In the genomic region with DNA sequence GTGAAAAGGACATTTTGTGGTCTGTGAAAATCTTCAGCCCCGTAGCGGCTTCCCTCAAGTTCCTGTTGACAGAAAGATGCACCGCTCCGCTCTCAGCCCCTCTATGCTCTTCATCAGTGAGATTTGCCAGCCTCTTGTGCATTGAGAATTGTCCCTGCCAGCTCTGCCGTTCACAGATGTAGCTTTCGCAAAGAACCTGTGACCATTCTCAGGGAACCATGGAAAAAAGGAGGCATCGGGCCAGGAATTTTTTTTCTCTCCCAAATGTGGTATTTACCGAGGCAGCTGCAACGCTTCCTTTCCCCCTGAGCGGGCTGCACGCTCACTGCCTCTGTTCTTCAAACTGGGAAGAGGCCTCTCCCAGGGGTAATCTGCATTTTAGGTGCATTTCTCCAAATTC, we compare ENCODE assay signal across 12 mouse cellular contexts.
A peak's percentile ranks its signal among the peaks of the same experiment; 100 is the strongest.
DNase-seq lines count a peak whose midpoint lies in the region; ATAC-seq and TF ChIP-seq lines count a peak whose summit lies in the region.
"Had no signal": no experiment of that assay in that cellular context is flagged by ENCODE, and none has a peak within 500 bp of the region (broad histone marks: within the 10 kb centered on the region; RNA-seq: fewer than 3 reads in every experiment).

No protein-coding gene starts in this region.

- WGBS in lung, adult 2 months: 78% methylated on average over 11 of the region's 11 CpGs

- H3K4me3 ChIP-seq in layer of hippocampus, adult 2 months: no peak overlapping the region
- H3K4me3 ChIP-seq in lung, adult 2 months (replicated peaks; ENCODE audit: extremely low read depth, low read depth, low read length): no peak overlapping the region

- TF ChIP-seq POLR2A in lung, adult 2 months (IDR thresholded peaks at IDR 0.05; ENCODE audit: borderline replicate concordance, extremely low read depth, low read depth, low read length): no peak

- intact Hi-C loops in left cerebral cortex, postnatal 10 days (cut with DNase I): no loop called here
- intact Hi-C loops in heart, postnatal 14 days (cut with DNase I): no loop called here

- no peak overlapping the region for H3K27ac ChIP-seq in layer of hippocampus, adult 2 months

- no peak for TF ChIP-seq CTCF in layer of hippocampus, adult 2 months (conservative IDR thresholded peaks at IDR 0.05)
- TF ChIP-seq CTCF in lung, adult 2 months (IDR thresholded peaks at IDR 0.05; ENCODE audit: insufficient read depth, low read length): no peak

- peak; percentile 7 to 19 for DNase-seq in frontal cortex, postnatal 10 days (ENCODE audit: low spot score in 2 of 2)
- DNase-seq in left cerebral cortex, postnatal 10 days (ENCODE audit: extremely low spot score in 1 of 2, low spot score in 2 of 2): peak; percentile 25 to 31
- no peak for DNase-seq in left cerebral cortex, adult 8-10 months (ENCODE audit: low spot score in 2 of 2)
- peak; percentile 26 for DNase-seq in Muller cell, postnatal 12 days (ENCODE audit: inconsistent ontology term)
- peak; percentile 13 to 15 for DNase-seq in layer of hippocampus, adult 2 months (ENCODE audit: low spot score in 2 of 2)
- DNase-seq in heart, postnatal 14 days: no peak
- no peak for DNase-seq in lung, adult 2 months
- DNase-seq: cerebellum, adult 11-12 months; embryo, embryonic 11 days; liver had no signal

- no peak for ATAC-seq in frontal cortex, adult (ENCODE audit: low TSS enrichment)
- ATAC-seq: inflammation-experienced regulatory T-cells, adult 6 months had no signal

- no peaks in the 10 kb centered on the region for H3K4me1 ChIP-seq in lung, adult 2 months (ENCODE audit: control insufficient read depth, insufficient read depth, low read length)

Comparison
In these comparisons a context has a peak if more than half of its experiments do, and no peak if none do; other contexts are left out.
1. DNase-seq: peak in frontal cortex, postnatal 10 days (2 of 2), left cerebral cortex, postnatal 10 days (2 of 2), Muller cell, postnatal 12 days (single experiment) and layer of hippocampus, adult 2 months (2 of 2); none in left cerebral cortex, adult 8-10 months (0 of 2), heart, postnatal 14 days (0 of 2) and lung, adult 2 months (single experiment).